Comparison of ENCODE assay signal across 11 mouse cellular contexts in the genomic region with DNA sequence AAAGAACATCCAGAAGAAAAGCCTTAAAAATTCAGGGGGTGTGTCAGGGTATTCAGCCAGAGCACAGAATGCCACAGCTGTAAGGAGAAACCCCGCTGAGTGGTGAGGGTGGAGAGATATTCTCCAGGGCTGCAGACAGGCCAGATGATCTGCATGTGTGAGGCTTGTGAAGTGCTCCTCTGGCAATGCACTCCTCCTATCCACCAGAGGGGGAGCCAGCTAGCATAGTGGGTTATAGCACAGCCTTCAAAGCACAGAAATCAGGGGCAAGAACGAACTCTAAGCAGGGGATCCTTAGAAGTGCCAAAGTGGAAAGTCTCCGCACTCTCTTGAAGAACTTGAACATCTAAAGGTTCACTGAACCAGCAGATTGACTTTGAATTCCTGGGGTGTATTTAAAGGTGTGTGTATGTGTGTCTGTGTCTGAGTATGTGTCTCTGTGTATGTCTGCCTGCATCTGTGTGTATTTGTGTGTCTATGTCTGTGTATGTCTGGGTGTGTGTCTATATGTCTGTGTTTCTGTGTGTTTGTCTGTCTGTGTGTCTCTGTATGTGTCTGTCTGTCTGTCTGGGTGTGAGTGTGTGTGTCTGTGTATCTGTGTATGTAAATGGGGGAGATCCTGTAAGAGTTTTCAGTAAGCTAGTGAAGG. TPM values are rescaled to one million over a fixed set of nuclear protein-coding genes. Genes with fewer than 3 reads are reported as not detected.
DNase-seq lines count a peak whose midpoint lies in the region; ATAC-seq and TF ChIP-seq lines count a peak whose summit lies in the region.
"Had no signal": no experiment of that assay in that cellular context is flagged by ENCODE, and none has a peak within 500 bp of the region (broad histone marks: within the 10 kb centered on the region; RNA-seq: fewer than 3 reads in every experiment).

No protein-coding gene starts in this region.

- ATAC-seq in granulocyte monocyte progenitor cell, adult 5-6 weeks (replicated peaks; ENCODE audit: poor library complexity, severe bottlenecking), result peak; percentile 61
- ATAC-seq: intestine, embryonic 16.5 days had no signal

- H3K36me3 ChIP-seq in ES-E14 (ENCODE audit: control insufficient read depth, insufficient read depth, low read length, poor library complexity, severe bottlenecking), result no peaks in the 10 kb centered on the region
- H3K36me3 ChIP-seq: neural tube, embryonic 13.5 days had no signal

- peaks cover 8 to 22% of the 10 kb centered on the region in 2 experiments for H3K4me1 ChIP-seq in ES-E14 (ENCODE audit: control insufficient read depth in 2 of 2, insufficient read depth in 2 of 2, low read length in 2 of 2, poor library complexity in 1 of 2)
- H3K4me1 ChIP-seq: neural tube, embryonic 13.5 days had no signal

- DNase-seq in kidney, postnatal 4 days, result peak; percentile 17 to 25
- DNase-seq in kidney, postnatal 25 days, result no peak
- DNase-seq in 416B (ENCODE audit: low read depth) (peak; percentile 19), ES-E14 (ENCODE audit: low read depth, low spot score) (peak; percentile 91)
- DNase-seq in layer of hippocampus, adult 9-10 months (ENCODE audit: low spot score), result no peak
- no peak for DNase-seq in urinary bladder, adult 2 months (ENCODE audit: low spot score)
- DNase-seq: cerebellum, adult 11-12 months; gastrocnemius, postnatal 36 days had no signal

- H3K9ac ChIP-seq in ES-E14 (ENCODE audit: insufficient read depth, low read depth, low read length, poor library complexity, severe bottlenecking), result no peak overlapping the region
- H3K9ac ChIP-seq: neural tube, embryonic 13.5 days had no signal

- no peaks in the 10 kb centered on the region for H3K9me3 ChIP-seq in ES-E14 (ENCODE audit: control insufficient read depth, insufficient read depth, low read depth, low read length)
- H3K9me3 ChIP-seq: neural tube, embryonic 13.5 days had no signal

- no peak overlapping the region for H3K4me3 ChIP-seq in ES-E14 (ENCODE audit: insufficient read depth in 1 of 2, low read depth in 1 of 2, low read length in 2 of 2, poor library complexity in 1 of 2, severe bottlenecking in 1 of 2)
- H3K4me3 ChIP-seq: neural tube, embryonic 13.5 days had no signal

- H3K27ac ChIP-seq in ES-E14 (ENCODE audit: insufficient read depth, low read depth, low read length, poor library complexity, severe bottlenecking), result no peak overlapping the region; the same call in 1 of the 2 replicates
- H3K27ac ChIP-seq: neural tube, embryonic 13.5 days had no signal

- in situ Hi-C loops in ES-E14 (cut with MboI; ENCODE audit: low sequenced_read_pairs in 2 of 2, unreplicated experiment in 2 of 2), result no loop called here

TF ChIP-seq in ES-E14, 5 proteins besides CTCF, POLR2A, EP300 and RAD21:
- TF ChIP-seq HCFC1 (IDR thresholded peaks at IDR 0.05; ENCODE audit: borderline replicate concordance, insufficient read depth, low read length), result no peak
- TF ChIP-seq MAFK (IDR thresholded peaks at IDR 0.05; ENCODE audit: insufficient read depth, low read depth, low read length), result no peak
- TF ChIP-seq ZNF384 (IDR thresholded peaks at IDR 0.05; ENCODE audit: low read depth, low read length), result no peak
- TF ChIP-seq ZC3H11A (IDR thresholded peaks at IDR 0.05; ENCODE audit: borderline replicate concordance, low read depth, low read length), result no peak
- TF ChIP-seq CHD2 (IDR thresholded peaks at IDR 0.05; ENCODE audit: low read depth, low read length), result no peak

RNA-seq across cellular contexts. Expression of gene Slc31a2, which starts 11.3 kb away (rescaled TPM):
- 16.5 and 23.0 TPM in 2 replicates for total RNA-seq in ES-E14 (2012; rRNA removed)
- total RNA-seq in granulocyte monocyte progenitor cell, adult 5-6 weeks (2014; fragmentation: Nextera tagmentation), result 36.4 and 39.4 TPM in 2 replicates
- 18.7 and 19.4 TPM in 2 replicates for total RNA-seq in granulocyte monocyte progenitor cell, adult 5-6 weeks (2017)
- polyA plus RNA-seq in urinary bladder, adult 2 months (2012; rRNA removed), result 26.4 and 27.9 TPM in 2 replicates

RNA-seq across cellular contexts. Expression of gene Zfp37, which starts 20.2 kb away (rescaled TPM):
- total RNA-seq in ES-E14 (2012; rRNA removed), result 6.2 and 7.2 TPM in 2 replicates
- total RNA-seq in granulocyte monocyte progenitor cell, adult 5-6 weeks (2014; fragmentation: Nextera tagmentation), result 0.64 TPM in 1 of 2 replicates, not detected in the other
- total RNA-seq in granulocyte monocyte progenitor cell, adult 5-6 weeks (2017), result not detected in 2 replicates
- 5.8 and 6.1 TPM in 2 replicates for polyA plus RNA-seq in urinary bladder, adult 2 months (2012; rRNA removed)

Comparison
In these comparisons a context has a peak if more than half of its experiments do, and no peak if none do; other contexts are left out.
1. DNase-seq: peak in kidney, postnatal 4 days (2 of 2), 416B (single experiment) and ES-E14 (single experiment); none in kidney, postnatal 25 days (0 of 2), layer of hippocampus, adult 9-10 months (single experiment) and urinary bladder, adult 2 months (single experiment).